Mouse (Mus musculus) megakaryocyte, embryonic 14.5 days (primary cell): ENCODE measurements around the gene 4931422A03Rik.

ENCODE experiments used
- FLI1 ChIP-seq: IDR thresholded peaks from 2 replicates; pipeline ENCODE4 v1.6.1; 2012; ENCODE audit warnings: low read length, inconsistent platforms, mixed read lengths
- GATA1 ChIP-seq: IDR thresholded peaks from 3 replicates; pipeline ENCODE4 v1.6.1; 2012; ENCODE audit warnings: mixed read lengths, low read length, inconsistent platforms, borderline replicate concordance

DNA sequence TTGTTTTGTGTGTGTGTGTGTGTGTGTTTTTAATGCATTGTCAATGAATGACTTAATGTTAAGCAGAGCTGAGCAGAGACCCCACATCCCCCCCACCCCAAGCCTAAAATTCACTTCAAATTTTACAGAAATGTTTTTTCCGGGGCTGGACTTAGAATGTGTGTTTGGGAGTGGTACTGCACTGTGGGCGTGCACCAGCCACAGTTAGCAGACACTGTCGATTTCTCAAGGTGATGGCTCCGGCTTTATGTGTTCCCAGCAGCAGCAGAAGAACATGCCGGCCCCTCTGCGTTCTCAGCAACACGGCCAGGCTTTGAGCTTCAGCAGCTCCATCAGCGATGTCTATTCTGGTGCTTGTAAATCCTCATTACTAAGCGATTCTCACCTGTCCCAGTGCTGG lies 95.7 kb downstream of the 4931422A03Rik start:
- no peak for TF ChIP-seq GATA1
- TF ChIP-seq FLI1 = no peak
